Mouse (Mus musculus) splenic B cell, adult 2 months (primary cell): ENCODE data around the gene Mad2l2.

Source experiments
- DNase-seq: peaks from one replicate; pipeline ENCODE4 v3.0.0-alpha.2; 2011; ENCODE audit warnings: low read depth, low spot score
- H3K27me3 ChIP-seq: 2 replicates; pipeline ENCODE4 v1.6.1; 2012; ENCODE audit warnings: mild to moderate bottlenecking, low read length, moderate library complexity, mixed read lengths; ENCODE audit not compliant: control insufficient read depth, poor library complexity, insufficient read depth, severe bottlenecking
- H3K36me3 ChIP-seq: 2 replicates; pipeline ENCODE4 v1.6.1; 2012; ENCODE audit warnings: mild to moderate bottlenecking, low read length, moderate library complexity, mixed read lengths; ENCODE audit not compliant: control insufficient read depth, poor library complexity, insufficient read depth, severe bottlenecking

Gene Mad2l2

GRCm38 (mm10) chr4:148130133-148130532 is at the start of gene Mad2l2:
Gene Mad2l2 (plus strand): TSS chr4:148130384.
- no peak for DNase-seq
- Histone ChIP-seq H3K27me3 (no peaks in the 10 kb centered on the region), H3K36me3 (no peaks in the 10 kb centered on the region)

GRCm38 (mm10) chr4:148080597-148080973 is 49.6 kb upstream of the Mad2l2 start:
- peaks cover 2% of the 10 kb centered on the region for H3K36me3 ChIP-seq
- no peak for DNase-seq
- no peaks in the 10 kb centered on the region for H3K27me3 ChIP-seq

- no peak for DNase-seq
- peaks cover 2% of the 10 kb centered on the region for H3K36me3 ChIP-seq
- no peaks in the 10 kb centered on the region for H3K27me3 ChIP-seq
These were observed 49.0 kb upstream of the Mad2l2 start for GRCm38 (mm10) chr4:148081201-148081600.

GRCm38 (mm10) chr4:148082257-148083044 is 47.7 kb upstream of the Mad2l2 start:
- Histone ChIP-seq H3K36me3 (peaks cover 2% of the 10 kb centered on the region), H3K27me3 (no peaks in the 10 kb centered on the region)
- DNase-seq, result peak; percentile 73

GRCm38 (mm10) chr4:148083176-148083899 is 46.8 kb upstream of the Mad2l2 start:
- no peaks in the 10 kb centered on the region for H3K27me3 ChIP-seq
- no peak for DNase-seq

GRCm38 (mm10) chr4:148084261-148084714 is 45.9 kb upstream of the Mad2l2 start:
- DNase-seq, result no peak
- Histone ChIP-seq H3K27me3 (no peaks in the 10 kb centered on the region), H3K36me3 (peaks cover 2% of the 10 kb centered on the region)

More at GRCm38 (mm10) chr4:148083176-148083899, 46.8 kb upstream of the Mad2l2 start:
- H3K36me3 ChIP-seq, result peaks cover 2% of the 10 kb centered on the region

- DNase-seq, result no peak
- Histone ChIP-seq H3K36me3 (no peaks in the 10 kb centered on the region), H3K27me3 (no peaks in the 10 kb centered on the region)
These were observed 44.9 kb upstream of the Mad2l2 start for GRCm38 (mm10) chr4:148085131-148085906.

GRCm38 (mm10) chr4:148085907-148086305 is 44.3 kb upstream of the Mad2l2 start:
- Histone ChIP-seq H3K36me3 (no peaks in the 10 kb centered on the region), H3K27me3 (no peaks in the 10 kb centered on the region)
- DNase-seq, result no peak

GRCm38 (mm10) chr4:148087091-148087906 is 42.9 kb upstream of the Mad2l2 start:
- Histone ChIP-seq H3K27me3 (no peaks in the 10 kb centered on the region), H3K36me3 (no peaks in the 10 kb centered on the region)
- DNase-seq, result no peak

GRCm38 (mm10) chr4:148087907-148088527 is 42.2 kb upstream of the Mad2l2 start, which contains the start of gene Agtrap:
Gene Agtrap (minus strand): TSS chr4:148088031.
- peak; percentile 88 for DNase-seq
- Histone ChIP-seq H3K36me3 (no peaks in the 10 kb centered on the region), H3K27me3 (no peaks in the 10 kb centered on the region)

- no peak for DNase-seq
- H3K27me3 ChIP-seq, result no peaks in the 10 kb centered on the region
- no peaks in the 10 kb centered on the region for H3K36me3 ChIP-seq
These were observed 41.0 kb upstream of the Mad2l2 start for GRCm38 (mm10) chr4:148089166-148089565.

GRCm38 (mm10) chr4:148091181-148091580 is 39.0 kb upstream of the Mad2l2 start:
- no peak for DNase-seq
- no peaks in the 10 kb centered on the region for H3K36me3 ChIP-seq

GRCm38 (mm10) chr4:148092551-148093271 is 37.5 kb upstream of the Mad2l2 start:
- H3K27me3 ChIP-seq, result no peaks in the 10 kb centered on the region
- no peaks in the 10 kb centered on the region for H3K36me3 ChIP-seq
- no peak for DNase-seq

More at GRCm38 (mm10) chr4:148091181-148091580, 39.0 kb upstream of the Mad2l2 start:
- H3K27me3 ChIP-seq, result no peaks in the 10 kb centered on the region
